Mouse (Mus musculus): Measurements from ENCODE around the gene Bcar3. TPM values are rescaled to one million over a fixed set of nuclear protein-coding genes. Genes with fewer than 3 reads are reported as not detected.

Bcar3 gene
- polyA plus RNA-seq, 1 experiment, result 47.6 TPM

DNA sequence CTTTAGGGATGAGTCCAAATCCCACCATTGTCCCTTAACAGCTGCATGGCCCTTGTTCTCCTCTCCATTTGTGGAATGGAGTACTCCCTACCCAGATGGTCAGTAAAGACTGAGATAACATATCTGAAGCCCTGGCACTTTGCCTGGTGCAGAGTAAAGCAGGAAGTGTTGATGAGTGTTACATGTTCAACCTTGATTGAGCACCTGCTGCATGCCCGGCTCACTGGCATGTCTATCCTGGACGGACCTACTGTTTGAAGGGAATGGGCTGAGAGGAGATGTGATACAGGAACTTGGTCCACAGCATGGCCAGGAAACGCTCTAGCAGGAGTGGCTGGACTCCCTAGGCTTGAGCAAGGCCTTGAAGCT is 222.4 kb downstream of the Bcar3 start:
- 70% methylated on average over 3 of the region's 3 CpGs for WGBS
- TF ChIP-seq POLR2A (IDR thresholded peaks at IDR 0.05; ENCODE audit: borderline replicate concordance, extremely low read depth, low read depth, low read length) (no peak), CTCF (IDR thresholded peaks at IDR 0.05; ENCODE audit: insufficient read depth, low read length) (no peak)
- DNase-seq, result no peak
- Histone ChIP-seq H3K4me1 (ENCODE audit: control insufficient read depth, insufficient read depth, low read length) (no peaks in the 10 kb centered on the region), H3K4me3 (replicated peaks; ENCODE audit: extremely low read depth, low read depth, low read length) (no peak overlapping the region)

DNA sequence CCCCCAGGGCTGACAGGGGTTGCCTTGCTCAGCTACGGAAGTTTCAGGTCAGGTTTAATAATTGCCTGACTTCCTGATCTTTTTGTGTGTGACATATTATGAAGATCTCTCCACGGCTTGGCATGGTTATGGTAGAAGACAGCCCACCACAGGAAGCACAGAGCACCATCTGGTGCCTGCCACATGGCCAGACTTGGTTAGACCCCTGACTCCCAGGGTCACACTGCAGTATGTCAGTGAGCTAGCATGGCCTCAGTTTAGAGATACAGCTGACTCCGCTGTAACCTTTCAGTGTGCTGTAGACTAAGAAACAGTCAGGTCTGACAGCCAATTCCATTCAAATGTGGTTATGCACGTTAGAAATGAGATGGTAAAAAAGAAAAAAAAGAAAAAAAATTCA is 223.8 kb downstream of the Bcar3 start:
- WGBS, result 59% methylated on average over 4 of the region's 4 CpGs
- Histone ChIP-seq H3K4me3 (replicated peaks; ENCODE audit: extremely low read depth, low read depth, low read length) (no peak overlapping the region), H3K4me1 (ENCODE audit: control insufficient read depth, insufficient read depth, low read length) (no peaks in the 10 kb centered on the region)
- TF ChIP-seq POLR2A (IDR thresholded peaks at IDR 0.05; ENCODE audit: borderline replicate concordance, extremely low read depth, low read depth, low read length), result no peak
- no peak for DNase-seq

DNA sequence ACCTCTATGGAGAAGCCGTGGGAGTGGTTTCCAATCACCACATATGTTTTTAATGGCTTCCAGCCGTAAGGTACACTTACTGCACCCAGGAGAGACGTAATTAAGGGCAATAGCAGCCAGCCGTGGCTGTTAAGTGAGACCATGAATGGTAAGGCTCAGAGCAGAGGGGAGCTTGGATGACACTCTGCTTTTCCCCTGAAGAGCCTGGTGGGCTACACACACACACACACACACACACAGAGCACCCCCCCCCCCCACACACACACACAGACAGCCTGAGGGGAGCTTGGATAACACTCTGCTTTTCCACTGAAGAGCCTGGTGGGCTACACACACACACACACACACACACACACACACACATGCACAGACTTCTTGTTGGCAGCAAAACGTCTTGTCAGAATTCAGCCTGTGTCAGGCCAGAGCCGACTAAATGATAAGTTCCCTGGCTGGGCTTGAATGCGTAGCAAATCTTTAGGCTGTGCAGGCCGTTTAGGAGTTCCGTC is 224.3 kb downstream of the Bcar3 start:
- Histone ChIP-seq H3K4me3 (replicated peaks; ENCODE audit: extremely low read depth, low read depth, low read length) (no peak overlapping the region), H3K4me1 (ENCODE audit: control insufficient read depth, insufficient read depth, low read length) (no peaks in the 10 kb centered on the region)
- WGBS, result 73% methylated on average over 9 of the region's 9 CpGs
- TF ChIP-seq CTCF (IDR thresholded peaks at IDR 0.05; ENCODE audit: insufficient read depth, low read length) (no peak), POLR2A (IDR thresholded peaks at IDR 0.05; ENCODE audit: borderline replicate concordance, extremely low read depth, low read depth, low read length) (no peak)
- no peak for DNase-seq

DNA sequence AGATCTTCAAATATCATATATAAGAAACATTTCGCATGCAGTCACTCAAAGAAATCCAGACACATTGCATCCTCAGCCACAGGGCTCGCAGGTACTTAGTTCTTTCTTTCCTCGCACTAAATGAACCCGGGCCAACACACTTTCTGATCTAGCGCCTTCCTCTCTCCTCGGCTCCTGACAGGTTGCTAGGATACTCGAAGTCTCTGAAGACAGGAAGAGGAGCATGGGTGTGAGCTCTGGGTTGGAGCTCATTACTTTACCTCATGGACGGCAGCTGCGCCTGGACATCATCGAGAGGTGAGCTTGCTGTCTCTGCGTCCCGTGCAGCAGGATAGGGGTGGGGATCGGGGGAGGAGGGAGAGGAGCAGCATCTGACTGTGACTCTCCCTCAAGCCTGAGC is 225.1 kb downstream of the Bcar3 start:
- TF ChIP-seq CTCF (IDR thresholded peaks at IDR 0.05; ENCODE audit: insufficient read depth, low read length), result no peak
- no peak for TF ChIP-seq POLR2A (IDR thresholded peaks at IDR 0.05; ENCODE audit: borderline replicate concordance, extremely low read depth, low read depth, low read length)
- Histone ChIP-seq H3K4me3 (replicated peaks; ENCODE audit: extremely low read depth, low read depth, low read length) (no peak overlapping the region), H3K4me1 (ENCODE audit: control insufficient read depth, insufficient read depth, low read length) (no peaks in the 10 kb centered on the region)
- WGBS, result 68% methylated on average over 13 of the region's 13 CpGs
- DNase-seq, result no peak

DNA sequence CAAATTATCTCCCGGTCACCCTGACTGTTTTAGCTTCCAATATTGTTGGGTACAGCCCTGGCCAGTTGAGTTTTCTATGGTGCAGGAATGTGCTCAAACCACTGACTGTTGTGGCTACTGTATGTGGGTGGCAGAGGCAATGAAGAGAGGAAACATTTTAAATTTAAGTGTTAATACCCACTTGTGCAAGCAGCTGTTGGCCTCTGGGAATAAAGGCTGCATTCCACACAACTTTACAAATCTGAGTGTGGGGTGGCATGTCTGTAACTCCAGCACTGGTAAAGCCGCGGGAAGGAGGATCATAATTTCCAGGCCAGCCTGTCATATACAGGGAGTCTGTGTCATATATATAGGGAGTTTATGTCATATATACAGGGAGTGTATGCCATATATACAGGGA is 226.4 kb downstream of the Bcar3 start:
- Histone ChIP-seq H3K4me3 (replicated peaks; ENCODE audit: extremely low read depth, low read depth, low read length) (no peak overlapping the region), H3K4me1 (ENCODE audit: control insufficient read depth, insufficient read depth, low read length) (no peaks in the 10 kb centered on the region)
- WGBS, result 88% methylated on average over 3 of the region's 3 CpGs
- no peak for TF ChIP-seq CTCF (IDR thresholded peaks at IDR 0.05; ENCODE audit: insufficient read depth, low read length)
- no peak for TF ChIP-seq POLR2A (IDR thresholded peaks at IDR 0.05; ENCODE audit: borderline replicate concordance, extremely low read depth, low read depth, low read length)
- DNase-seq, result no peak

DNA sequence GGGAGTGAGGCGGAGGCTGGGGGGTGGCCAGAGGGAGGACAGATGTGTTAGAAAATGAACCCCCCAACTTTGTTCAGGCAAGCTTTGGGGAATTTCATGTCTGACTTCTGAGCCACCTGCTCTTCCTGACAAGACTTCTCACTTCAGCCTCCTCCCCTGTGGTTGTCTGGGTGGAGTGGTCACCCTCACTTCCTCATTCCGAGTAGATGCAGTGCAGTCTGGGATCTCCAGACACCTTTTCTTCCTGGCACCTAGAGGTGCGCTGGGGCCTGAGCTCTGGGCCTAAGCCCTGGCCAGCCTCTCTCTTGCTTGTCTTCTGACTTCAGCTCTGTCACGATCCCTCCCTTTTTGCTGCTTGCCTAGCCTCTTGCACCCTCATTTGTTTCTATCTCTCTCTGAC is 226.9 kb downstream of the Bcar3 start:
- 89% methylated on average over 4 of the region's 4 CpGs for WGBS
- DNase-seq, result no peak
- H3K4me3 ChIP-seq (replicated peaks; ENCODE audit: extremely low read depth, low read depth, low read length), result no peak overlapping the region
- no peaks in the 10 kb centered on the region for H3K4me1 ChIP-seq (ENCODE audit: control insufficient read depth, insufficient read depth, low read length)
- TF ChIP-seq CTCF (IDR thresholded peaks at IDR 0.05; ENCODE audit: insufficient read depth, low read length), result no peak
- no peak for TF ChIP-seq POLR2A (IDR thresholded peaks at IDR 0.05; ENCODE audit: borderline replicate concordance, extremely low read depth, low read depth, low read length)

DNA sequence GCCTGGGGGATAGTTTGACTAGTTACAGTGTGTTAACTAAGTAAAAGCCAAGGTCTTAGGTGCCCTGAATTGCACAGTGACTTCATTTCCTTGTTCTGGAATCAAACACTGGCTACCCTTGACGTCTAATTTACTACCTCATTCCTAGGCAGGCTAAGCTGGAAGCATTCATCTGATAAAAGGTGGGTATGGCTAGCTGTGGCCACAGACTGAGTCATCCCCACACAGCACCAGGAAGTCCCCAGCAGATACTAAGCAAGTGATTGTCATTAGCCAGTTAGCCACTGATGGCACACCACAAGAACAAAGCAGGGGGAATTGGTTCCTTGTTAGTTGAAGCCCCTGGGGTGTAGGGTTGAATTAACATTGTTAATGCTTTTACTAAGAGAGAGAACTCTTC is 227.4 kb downstream of the Bcar3 start:
- H3K4me3 ChIP-seq (replicated peaks; ENCODE audit: extremely low read depth, low read depth, low read length), result no peak overlapping the region
- TF ChIP-seq CTCF (IDR thresholded peaks at IDR 0.05; ENCODE audit: insufficient read depth, low read length), result no peak
- TF ChIP-seq POLR2A (IDR thresholded peaks at IDR 0.05; ENCODE audit: borderline replicate concordance, extremely low read depth, low read depth, low read length), result no peak
- 38% methylated on average over 1 of the region's 1 CpGs for WGBS
- H3K4me1 ChIP-seq (ENCODE audit: control insufficient read depth, insufficient read depth, low read length), result no peaks in the 10 kb centered on the region
- DNase-seq, result no peak

DNA sequence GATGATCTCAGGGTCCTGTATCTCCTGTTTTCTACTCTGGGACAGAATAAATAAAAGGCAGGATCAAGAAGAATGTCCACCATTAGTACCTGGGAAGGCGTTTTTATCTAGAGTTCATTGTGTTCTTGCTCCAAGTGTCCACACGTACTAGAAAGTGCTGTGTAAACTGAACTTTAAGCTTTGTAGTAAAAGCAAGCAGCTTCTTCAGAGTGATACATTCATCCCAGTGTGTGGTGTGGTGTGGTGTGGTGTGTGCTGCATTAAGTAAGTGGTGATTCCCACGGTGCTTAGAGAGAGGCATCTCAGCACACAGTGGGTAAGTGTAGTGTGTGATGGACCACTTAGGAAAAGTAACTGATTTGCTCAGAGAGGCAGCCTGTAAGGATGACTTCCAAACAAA is 234.5 kb downstream of the Bcar3 start:
- Histone ChIP-seq H3K4me1 (ENCODE audit: control insufficient read depth, insufficient read depth, low read length) (no peaks in the 10 kb centered on the region), H3K4me3 (replicated peaks; ENCODE audit: extremely low read depth, low read depth, low read length) (no peak overlapping the region)
- WGBS, result 75% methylated on average over 3 of the region's 3 CpGs
- DNase-seq, result no peak
- TF ChIP-seq CTCF (IDR thresholded peaks at IDR 0.05; ENCODE audit: insufficient read depth, low read length) (no peak), POLR2A (IDR thresholded peaks at IDR 0.05; ENCODE audit: borderline replicate concordance, extremely low read depth, low read depth, low read length) (no peak)

DNA sequence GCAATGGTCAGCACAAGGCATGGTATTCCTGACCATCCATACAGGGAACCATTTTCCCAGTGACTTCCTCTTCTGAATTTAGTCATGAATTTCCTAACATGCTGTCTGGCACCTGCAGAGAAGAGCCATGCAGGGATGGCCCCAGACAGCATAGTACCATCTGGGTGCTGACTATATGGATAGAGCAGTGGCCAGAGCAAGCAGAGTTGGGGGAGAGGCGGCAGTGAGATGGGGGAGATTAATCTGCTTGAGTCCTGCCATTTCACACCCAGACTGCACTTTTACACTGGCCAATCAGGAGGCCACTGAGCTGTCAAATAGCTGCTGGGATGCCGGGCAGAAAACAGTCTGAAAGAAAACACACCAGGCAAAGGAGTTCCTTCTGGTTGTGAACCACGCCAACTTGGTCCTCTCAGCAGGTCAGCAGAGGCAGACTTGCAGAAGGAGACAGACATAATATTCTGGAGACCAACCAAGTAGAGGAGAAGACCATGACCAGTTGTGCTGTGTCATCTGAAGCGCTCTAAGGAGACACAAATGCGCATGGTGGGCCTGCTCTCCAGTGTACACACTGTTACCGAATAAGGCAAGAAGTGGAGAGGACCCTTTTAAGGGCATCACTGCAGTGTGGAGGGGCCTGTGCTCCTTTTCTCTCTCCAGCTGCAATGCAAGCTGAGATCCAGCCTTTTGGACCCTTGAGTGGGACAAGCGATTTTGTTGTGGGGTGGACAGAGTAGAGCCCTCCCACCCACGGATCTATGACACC is 242.2 kb downstream of the Bcar3 start:
- TF ChIP-seq POLR2A (IDR thresholded peaks at IDR 0.05; ENCODE audit: borderline replicate concordance, extremely low read depth, low read depth, low read length), result no peak
- TF ChIP-seq CTCF (IDR thresholded peaks at IDR 0.05; ENCODE audit: insufficient read depth, low read length), result no peak
- no peaks in the 10 kb centered on the region for H3K4me1 ChIP-seq (ENCODE audit: control insufficient read depth, insufficient read depth, low read length)
- no peak overlapping the region for H3K4me3 ChIP-seq (replicated peaks; ENCODE audit: extremely low read depth, low read depth, low read length)
- DNase-seq, result no peak
- WGBS, result 89% methylated on average over 8 of the region's 8 CpGs

DNA sequence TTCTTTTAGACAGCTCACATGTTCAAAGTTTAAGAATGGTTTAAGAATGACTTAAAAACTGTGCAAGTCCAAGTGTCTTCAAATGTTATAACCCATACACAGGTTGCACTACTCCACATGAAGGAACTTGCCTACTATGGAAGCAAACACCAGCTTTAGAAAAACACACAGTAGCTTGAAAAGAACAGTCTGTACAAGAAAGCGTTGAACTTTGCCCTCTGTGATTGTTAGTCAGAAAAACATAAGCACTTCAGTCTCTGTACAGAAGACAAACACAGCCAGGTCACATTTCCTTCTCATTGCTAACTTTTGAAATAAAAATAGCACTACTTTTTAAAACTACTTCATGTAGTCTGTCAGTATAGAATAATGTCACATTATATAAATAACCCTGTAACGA is 244.9 kb downstream of the Bcar3 start:
- Histone ChIP-seq H3K4me1 (ENCODE audit: control insufficient read depth, insufficient read depth, low read length) (no peaks in the 10 kb centered on the region), H3K4me3 (replicated peaks; ENCODE audit: extremely low read depth, low read depth, low read length) (no peak overlapping the region)
- DNase-seq, result no peak
- TF ChIP-seq CTCF (IDR thresholded peaks at IDR 0.05; ENCODE audit: insufficient read depth, low read length), result no peak
- TF ChIP-seq POLR2A (IDR thresholded peaks at IDR 0.05; ENCODE audit: borderline replicate concordance, extremely low read depth, low read depth, low read length), result no peak
- WGBS, result 68% methylated on average over 2 of the region's 2 CpGs

All from lung, adult 2 months (tissue).